Mouse (Mus musculus) MN1 (cell line): ENCODE data around the gene Galntl6.

Source experiments
- DNase-seq: peaks from one replicate; pipeline ENCODE4 v3.0.0-alpha.2; 2016; ENCODE audit warnings: low spot score

Gene Galntl6

GRCm38 (mm10) chr8:57962286-57963110, 949.9 kb downstream of the Galntl6 start:
- DNase-seq, result peak; percentile 57

DNA sequence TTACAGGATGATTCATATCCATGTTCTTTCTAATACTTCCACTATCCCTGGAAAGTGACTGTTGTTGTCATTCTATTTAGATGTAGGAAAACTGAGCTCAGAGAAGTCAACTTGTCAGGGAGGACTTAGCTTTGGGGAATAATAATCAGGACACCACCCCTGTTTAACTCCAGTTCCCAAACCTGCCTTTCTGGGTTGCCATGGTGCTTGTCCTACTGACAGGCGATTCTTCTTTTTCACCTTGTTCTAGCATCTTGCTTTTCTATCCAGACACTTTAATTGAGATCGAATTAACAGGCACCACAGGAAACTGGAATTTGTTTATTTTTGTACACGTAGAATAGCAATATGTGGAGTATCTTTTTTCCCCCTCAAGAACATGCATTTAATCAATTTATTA, 953.3 kb downstream of the Galntl6 start:
- no peak for DNase-seq

DNA sequence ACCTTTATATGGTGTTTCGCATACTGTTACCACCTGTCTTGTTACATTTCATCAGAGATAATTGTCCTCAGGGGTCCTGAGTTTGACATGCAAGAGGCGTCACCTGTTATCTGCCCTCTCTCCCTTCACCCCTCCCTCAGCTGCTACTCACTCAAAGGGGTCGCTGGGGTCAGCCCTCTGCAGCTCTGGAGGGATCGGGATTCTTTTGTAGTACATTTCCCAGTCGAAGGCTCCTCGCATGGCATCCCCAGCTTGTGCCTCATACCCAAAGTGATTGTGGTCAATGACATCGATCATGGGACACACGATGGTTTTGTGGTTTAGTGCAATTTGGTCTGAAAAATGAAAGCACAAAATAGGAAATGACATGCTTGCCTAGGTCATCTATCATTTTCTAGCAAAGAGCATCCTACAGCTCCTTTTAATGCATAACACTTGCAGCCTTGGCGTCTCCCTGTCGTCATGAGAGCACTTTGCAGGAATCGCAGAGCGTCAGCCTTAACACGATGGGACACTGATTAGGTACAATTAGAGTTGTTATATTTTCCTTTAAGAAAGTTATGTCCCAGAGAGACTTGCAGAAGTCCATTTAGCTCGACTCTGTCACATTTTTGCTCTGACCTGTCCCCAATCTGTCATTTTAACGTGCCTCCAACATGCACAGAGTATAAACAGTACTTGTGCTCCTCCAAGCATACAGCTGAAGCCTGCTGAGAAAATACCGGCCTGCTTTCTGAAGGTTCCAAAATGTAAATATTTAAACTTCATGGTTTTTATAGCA, 954.1 kb downstream of the Galntl6 start:
- no peak for DNase-seq

DNA sequence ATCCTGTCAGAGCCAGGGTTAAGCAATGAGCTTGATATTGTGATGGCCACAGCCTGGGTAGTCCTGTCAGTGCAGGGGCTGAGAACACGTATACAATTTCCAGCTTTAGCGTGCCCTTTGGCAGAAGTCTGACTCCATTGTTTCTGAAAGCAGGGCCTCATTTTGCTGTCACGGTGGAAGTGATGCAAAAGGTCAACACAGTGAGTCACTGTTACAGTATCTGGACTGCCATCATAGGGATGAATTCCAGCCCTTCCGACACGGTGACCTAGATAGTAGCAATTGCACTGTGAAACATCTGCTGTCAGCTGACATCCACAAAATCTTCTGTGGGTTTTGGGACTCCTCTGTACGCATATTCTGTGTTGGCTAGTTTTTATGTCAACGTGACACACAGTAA, 956.9 kb downstream of the Galntl6 start:
- peak; percentile 35 for DNase-seq

DNA sequence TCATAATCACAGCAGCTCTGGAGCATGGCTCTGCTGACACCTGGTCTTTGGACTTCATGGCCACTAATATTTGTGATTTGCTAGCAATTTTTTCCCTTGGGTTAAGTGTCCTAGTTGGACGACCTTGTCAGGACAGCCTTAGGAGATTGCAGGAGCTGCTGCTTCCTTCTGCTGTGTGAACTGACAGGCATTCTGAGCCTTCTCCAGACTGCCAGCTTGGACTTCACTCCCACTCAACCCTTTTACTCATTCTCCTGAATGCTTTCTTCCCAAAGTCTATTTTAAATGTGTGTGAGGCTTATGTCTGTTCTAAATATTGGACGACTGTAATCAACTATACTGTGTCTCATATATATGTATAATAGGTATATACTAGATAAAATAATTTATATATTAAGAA, 971.3 kb downstream of the Galntl6 start:
- DNase-seq, result no peak

- no peak for DNase-seq
These were observed 972.5 kb downstream of the Galntl6 start for GRCm38 (mm10) chr8:57939856-57940420.

DNA sequence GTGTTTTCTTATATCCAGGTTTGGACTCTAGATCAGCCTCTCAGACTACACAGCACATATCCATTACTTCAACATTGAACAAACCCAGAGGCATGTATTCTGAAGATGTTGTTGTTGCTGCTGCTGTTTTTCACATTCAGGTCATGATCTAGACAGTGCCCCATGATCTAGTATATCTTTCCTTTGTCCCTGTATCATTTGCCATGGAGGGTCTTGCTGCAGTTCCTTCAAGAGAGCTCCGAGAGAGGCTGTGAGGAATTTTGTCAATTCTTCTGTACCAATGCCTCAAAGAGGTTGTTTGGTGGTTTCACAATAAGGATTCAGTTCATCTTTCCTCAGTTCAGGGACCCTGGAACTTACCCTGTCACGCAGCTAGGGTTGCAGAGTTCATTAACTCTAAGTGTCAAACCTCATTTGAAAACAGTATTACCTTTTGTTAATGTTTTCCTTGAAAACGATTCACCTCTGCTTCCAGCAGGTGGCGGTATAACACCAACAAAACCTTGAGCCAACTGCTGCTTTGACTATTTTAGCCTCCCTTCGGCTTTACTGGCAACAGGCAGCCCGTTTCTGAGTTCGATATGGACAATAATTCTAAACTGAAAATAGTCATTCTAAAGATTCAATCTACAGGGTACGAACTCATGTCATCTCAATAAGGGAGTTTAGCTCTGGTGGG, 973.1 kb downstream of the Galntl6 start:
- DNase-seq, result peak; percentile 76

- DNase-seq, result no peak
These were observed 985.4 kb downstream of the Galntl6 start for GRCm38 (mm10) chr8:57927074-57927473.

GRCm38 (mm10) chr8:57923556-57923955, 988.9 kb downstream of the Galntl6 start:
- DNase-seq, result no peak

GRCm38 (mm10) chr8:57923130-57923529, 989.3 kb downstream of the Galntl6 start:
- no peak for DNase-seq

DNA sequence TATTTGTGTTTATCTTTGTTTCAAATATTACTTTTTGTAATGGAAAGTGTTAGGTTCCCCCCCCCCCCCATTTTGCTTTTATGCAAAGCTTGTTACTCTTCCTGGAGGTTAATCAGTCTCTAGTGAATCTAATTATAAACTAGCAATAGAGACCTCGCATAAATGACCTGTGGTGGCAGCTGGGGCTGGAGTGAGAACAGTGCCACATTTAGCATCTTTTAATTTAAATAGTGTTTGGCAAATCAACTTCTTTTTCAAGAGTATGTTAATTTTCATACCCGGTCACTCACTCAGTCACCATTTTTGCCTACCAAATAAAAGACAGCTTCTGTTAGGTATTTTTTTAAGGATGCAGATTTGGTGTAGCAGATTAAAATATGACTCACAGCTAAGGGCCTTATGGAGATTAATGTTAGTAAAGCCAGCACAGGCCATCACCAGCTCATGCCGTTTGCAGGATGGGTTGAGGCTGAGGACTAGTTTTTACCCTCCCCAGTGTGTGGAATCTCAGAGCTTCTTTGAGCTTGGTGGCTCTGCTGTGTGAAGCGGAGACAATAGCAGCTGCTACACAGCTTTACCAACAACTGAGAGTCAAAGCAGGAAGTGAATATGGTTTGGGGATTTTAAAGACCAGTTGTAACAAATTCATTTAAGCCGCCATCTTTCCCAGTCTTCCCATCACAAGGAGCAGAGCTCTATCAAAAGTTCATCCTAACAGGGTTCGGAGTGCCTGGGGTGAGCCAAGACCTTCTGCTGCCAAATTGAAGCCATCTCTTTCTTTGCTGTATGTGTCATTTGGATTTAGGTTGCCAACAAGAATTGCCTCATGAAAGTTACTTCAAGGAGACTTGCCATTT, 990.0 kb downstream of the Galntl6 start:
- no peak for DNase-seq

DNA sequence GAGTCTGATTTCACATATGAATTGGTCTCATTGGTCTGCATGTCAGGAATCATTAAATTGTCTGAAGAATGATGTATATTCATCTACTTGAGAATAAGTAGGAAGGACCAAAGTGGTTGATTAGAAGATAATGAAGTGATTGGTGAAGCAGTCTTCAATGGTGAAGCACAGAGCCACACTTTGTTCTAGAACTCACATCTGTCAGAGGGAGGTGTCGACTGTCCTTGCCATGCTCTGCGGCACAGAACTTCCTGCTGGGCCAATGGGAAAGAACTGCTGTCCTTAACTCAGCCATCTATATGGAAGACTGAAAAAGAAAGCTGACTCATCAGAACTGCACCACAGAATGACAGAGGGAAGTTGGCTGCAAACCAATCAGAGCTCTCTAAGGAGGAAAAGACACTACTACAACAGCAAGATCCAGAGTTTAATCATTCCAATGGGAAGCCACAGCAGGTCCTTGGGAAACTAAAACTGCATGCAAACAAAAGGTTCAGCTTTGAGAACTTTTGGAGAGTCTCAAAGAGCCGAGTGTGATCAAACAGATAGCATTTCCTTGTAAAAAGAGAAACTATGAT, 992.0 kb downstream of the Galntl6 start:
- DNase-seq, result peak; percentile 22

GRCm38 (mm10) chr8:57918720-57919640, 993.5 kb downstream of the Galntl6 start:
- peak; percentile 53 for DNase-seq

GRCm38 (mm10) chr8:57893360-57893759, 1019.1 kb downstream of the Galntl6 start:
- no peak for DNase-seq

- DNase-seq, result no peak
These were observed 1020.3 kb downstream of the Galntl6 start for GRCm38 (mm10) chr8:57892115-57892514.

DNA sequence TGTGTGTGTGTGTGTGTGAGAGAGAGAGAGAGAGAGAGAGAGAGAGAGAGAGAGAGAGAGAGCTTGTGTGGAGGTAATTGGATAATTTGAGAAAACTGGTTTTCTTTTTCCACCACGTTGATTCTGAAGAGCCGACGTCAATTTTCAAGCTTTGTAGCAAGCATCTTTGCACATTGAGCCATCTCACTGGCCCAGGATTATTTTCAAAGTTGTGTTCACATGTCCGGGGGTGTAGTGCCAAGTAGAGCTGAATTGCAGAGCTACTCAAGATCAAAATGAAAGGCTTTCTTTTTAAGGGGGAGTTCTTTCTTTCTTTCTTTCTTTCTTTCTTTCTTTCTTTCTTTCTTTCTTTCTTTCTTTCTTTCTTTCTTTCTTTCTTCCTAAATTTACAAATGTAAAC, 1022.3 kb downstream of the Galntl6 start:
- DNase-seq, result no peak

- no peak for DNase-seq
These were observed 1023.6 kb downstream of the Galntl6 start for GRCm38 (mm10) chr8:57888831-57889230.

DNA sequence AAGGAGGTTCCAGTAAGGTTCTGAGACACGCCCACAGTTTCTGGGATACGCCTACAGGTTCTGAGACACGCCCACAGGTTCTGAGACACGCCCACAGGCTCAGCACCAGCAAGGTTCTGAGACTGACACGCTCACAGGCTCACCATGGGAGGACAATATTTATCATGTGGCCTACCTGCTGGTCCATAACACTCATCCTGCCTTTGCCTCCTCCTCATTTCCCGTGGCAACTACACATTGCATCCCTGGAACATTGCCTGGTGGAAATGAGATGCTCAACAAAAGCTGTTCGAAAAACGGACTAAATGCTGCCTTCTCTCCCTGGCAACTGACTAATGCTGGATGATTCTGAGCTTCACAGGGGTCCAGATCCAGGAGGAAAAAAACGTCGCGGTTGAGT, 1033.0 kb downstream of the Galntl6 start:
- no peak for DNase-seq

- DNase-seq, result no peak
These were observed 1063.4 kb downstream of the Galntl6 start for GRCm38 (mm10) chr8:57849074-57849473.

GRCm38 (mm10) chr8:57843461-57843860, 1069.0 kb downstream of the Galntl6 start:
- no peak for DNase-seq
